Mouse (Mus musculus): ENCODE results near the gene Ildr2. TPM values are rescaled to one million over a fixed set of nuclear protein-coding genes. Genes with fewer than 3 reads are reported as not detected.

Ildr2 gene
- polyA plus RNA-seq (2015; fragmentation: Illumina TruSeq; extraction: RNeasy Lipid Tissue Mini Kit (QIAGEN cat#74804); ENCODE audit: insufficient read depth, low replicate concordance) = 0.93 TPM

GRCm38 (mm10) chr1:166253898-166254894 is at the start of gene Ildr2:
Ildr2 (plus strand) TSS chr1:166254139.

GRCm38 (mm10) chr1:166238315-166238969 is 15.5 kb upstream of the Ildr2 start, which contains the start of gene Mael:
Mael (minus strand) TSS chr1:166238747.

Other genes starting within 250 kb of the Ildr2 start
- gene Dusp27, start 126.2 kb upstream of the Ildr2 start, polyA plus RNA-seq (2015; fragmentation: Illumina TruSeq; extraction: RNeasy Lipid Tissue Mini Kit (QIAGEN cat#74804); ENCODE audit: insufficient read depth, low replicate concordance) = 0.30 TPM
- gene Gpa33, start 123.9 kb upstream of the Ildr2 start, polyA plus RNA-seq (2015; fragmentation: Illumina TruSeq; extraction: RNeasy Lipid Tissue Mini Kit (QIAGEN cat#74804); ENCODE audit: insufficient read depth, low replicate concordance) = not detected
- not detected for gene Mael, start 15.4 kb upstream of the Ildr2 start, polyA plus RNA-seq (2015; fragmentation: Illumina TruSeq; extraction: RNeasy Lipid Tissue Mini Kit (QIAGEN cat#74804); ENCODE audit: insufficient read depth, low replicate concordance)
- 36.4 TPM for gene Tada1, start 125.0 kb downstream of the Ildr2 start, polyA plus RNA-seq (2015; fragmentation: Illumina TruSeq; extraction: RNeasy Lipid Tissue Mini Kit (QIAGEN cat#74804); ENCODE audit: insufficient read depth, low replicate concordance)
- 11.4 TPM for gene Pogk, start 155.7 kb downstream of the Ildr2 start, polyA plus RNA-seq (2015; fragmentation: Illumina TruSeq; extraction: RNeasy Lipid Tissue Mini Kit (QIAGEN cat#74804); ENCODE audit: insufficient read depth, low replicate concordance)
- gene Gm4846, start 243.4 kb downstream of the Ildr2 start, polyA plus RNA-seq (2015; fragmentation: Illumina TruSeq; extraction: RNeasy Lipid Tissue Mini Kit (QIAGEN cat#74804); ENCODE audit: insufficient read depth, low replicate concordance) = not detected

Measured in spleen, adult 10 weeks (tissue).